Mouse (Mus musculus) midbrain, postnatal 0 days (tissue): ENCODE measurements around the gene AU021092. TPM values are rescaled to one million over a fixed set of nuclear protein-coding genes. Genes with fewer than 3 reads are reported as not detected.

Experiments used
- ATAC-seq: fragments of 200-750 bp; cut with Nextera tagmentation; 2 replicates; pipeline ENCODE4 v1.8.0; 2017; ENCODE audit warnings: moderate number of reproducible peaks, mild to moderate bottlenecking, moderate TSS enrichment, moderate library complexity; ENCODE audit not compliant: low FRiP score
- DNase-seq: peaks from one replicate; pipeline ENCODE4 v3.0.0-alpha.2; 2015; ENCODE audit warnings: low spot score
- H3K27ac ChIP-seq: fragments of 300-500 bp; sonication (generic); 2 replicates; pipeline ENCODE4 v1.5.1; 2014; ENCODE audit warnings: low read depth, mild to moderate bottlenecking, low read length, mixed read lengths
- H3K27me3 ChIP-seq: fragments of 300-500 bp; sonication (generic); 2 replicates; pipeline ENCODE4 v1.6.1; 2014; ENCODE audit warnings: low read length, control low read depth, mixed read lengths; ENCODE audit not compliant: insufficient read depth
- H3K36me3 ChIP-seq: fragments of 300-500 bp; sonication (generic); 2 replicates; pipeline ENCODE4 v1.6.1; 2014; ENCODE audit warnings: low read length, control low read depth, mixed read lengths; ENCODE audit not compliant: insufficient read depth
- H3K4me1 ChIP-seq: fragments of 300-500 bp; sonication (generic); 2 replicates; pipeline ENCODE4 v1.6.1; 2014; ENCODE audit warnings: mild to moderate bottlenecking, control low read depth, antibody characterized with exemption, low read length, mixed read lengths; ENCODE audit not compliant: insufficient read depth
- H3K4me2 ChIP-seq: fragments of 300-500 bp; sonication (generic); 2 replicates; pipeline ENCODE4 v1.6.1; 2014; ENCODE audit warnings: low read depth, mild to moderate bottlenecking, low read length, mixed read lengths; ENCODE audit not compliant: poor library complexity, severe bottlenecking
- H3K4me3 ChIP-seq: fragments of 300-500 bp; sonication (generic); 2 replicates; pipeline ENCODE4 v1.5.1; 2014; ENCODE audit warnings: low read depth, mild to moderate bottlenecking, low read length, moderate library complexity
- H3K9ac ChIP-seq: fragments of 300-500 bp; sonication (generic); replicated peaks from 2 replicates; pipeline ENCODE4 v1.6.1; 2014; ENCODE audit warnings: mild to moderate bottlenecking, low read length, moderate library complexity, mixed read lengths; ENCODE audit not compliant: poor library complexity, severe bottlenecking
- H3K9me3 ChIP-seq: fragments of 300-500 bp; sonication (generic); 2 replicates; pipeline ENCODE4 v1.6.1; 2016; ENCODE audit warnings: low read length, control low read depth
- CTCF ChIP-seq: IDR thresholded peaks from 2 replicates; pipeline ENCODE4 v1.5.1; 2016; ENCODE audit warnings: antibody characterized with exemption, mild to moderate bottlenecking
- WGBS: fragments of 180-500 bp; shearing (Covaris S2); extraction: QIAGEN DNeasy Blood & Tissue Kit; methylation state at CpG from one replicate; pipeline ENCODE4 v1.1.7; 2014; 5-methylcytosine and 5-hydroxymethylcytosine counted together
- polyA plus RNA-seq: library from polyadenylated mRNA; unstranded; fragments of >200 nt; fragmentation: Nextera tagmentation; extraction: Ambion mirVana; gene quantifications from 2 replicates; pipeline ENCODE4 v1.2.1, GENCODE M21; 2015
- total RNA-seq: library from RNA; depleted of rRNA; stranded (reverse); fragments of >200 nt; gene quantifications from 2 replicates; pipeline ENCODE4 v1.2.3, GENCODE M21; 2014

Gene AU021092
- total and polyA plus RNA-seq, 2 experiments from 2014 or later, result 8.1 to 22.4 TPM

DNA sequence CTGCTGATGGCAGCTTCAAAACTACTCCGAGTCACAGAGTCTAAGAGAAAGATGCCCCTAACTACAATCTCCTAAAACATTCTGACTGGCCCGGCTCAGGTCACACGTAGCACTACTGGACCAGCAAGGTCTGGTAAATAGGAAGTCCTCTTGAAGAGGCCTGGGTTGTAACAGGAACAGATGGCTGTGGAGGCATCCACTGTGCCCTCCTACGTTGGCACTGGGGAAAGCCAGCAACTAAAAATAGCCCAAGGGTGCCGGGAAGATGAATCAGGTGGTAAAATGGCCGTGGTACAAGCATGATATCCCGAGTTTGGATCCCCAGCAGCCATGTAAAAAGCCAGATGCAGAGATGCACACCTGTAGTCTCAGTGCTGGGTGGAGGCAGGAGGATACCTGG is 35.9 kb downstream of the AU021092 start:
- no peaks in the 10 kb centered on the region for H3K9me3 ChIP-seq
- no peak overlapping the region for H3K9ac ChIP-seq
- H3K4me3 ChIP-seq, result no peak overlapping the region
- no peak overlapping the region for H3K27ac ChIP-seq
- no peaks in the 10 kb centered on the region for H3K27me3 ChIP-seq
- H3K4me2 ChIP-seq, result no peak overlapping the region
- no peak for ATAC-seq
- DNase-seq, result no peak
- WGBS, result 77% methylated on average over 7 of the region's 7 CpGs
- H3K36me3 ChIP-seq, result no peaks in the 10 kb centered on the region
- no peaks in the 10 kb centered on the region for H3K4me1 ChIP-seq
- no peak for TF ChIP-seq CTCF

DNA sequence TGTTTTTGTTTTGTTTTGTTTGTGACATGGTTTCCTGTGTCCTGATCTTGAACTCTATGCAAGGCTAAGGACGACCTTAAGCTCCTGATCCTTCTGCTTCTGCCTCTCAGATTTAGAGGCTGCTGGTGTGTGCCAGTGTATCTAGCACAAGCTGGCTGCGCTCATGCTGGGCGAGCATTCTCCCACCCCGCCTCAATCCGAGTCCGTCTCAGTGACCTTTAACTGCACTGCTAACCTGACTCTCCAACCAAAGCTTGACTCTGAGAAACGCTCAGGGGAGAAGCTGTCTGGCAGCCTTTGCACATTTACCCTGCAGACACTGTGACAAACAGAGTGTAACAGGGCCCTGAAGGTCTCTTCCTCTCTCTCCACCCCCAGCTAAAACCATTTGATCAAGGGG is 36.4 kb downstream of the AU021092 start:
- 61% methylated on average over 7 of the region's 7 CpGs for WGBS
- Histone ChIP-seq H3K27ac (no peak overlapping the region), H3K9ac (no peak overlapping the region), H3K4me2 (no peak overlapping the region), H3K9me3 (no peaks in the 10 kb centered on the region), H3K4me1 (no peaks in the 10 kb centered on the region), H3K4me3 (no peak overlapping the region), H3K36me3 (no peaks in the 10 kb centered on the region), H3K27me3 (no peaks in the 10 kb centered on the region)
- TF ChIP-seq CTCF, result no peak
- ATAC-seq, result no peak
- DNase-seq, result no peak

DNA sequence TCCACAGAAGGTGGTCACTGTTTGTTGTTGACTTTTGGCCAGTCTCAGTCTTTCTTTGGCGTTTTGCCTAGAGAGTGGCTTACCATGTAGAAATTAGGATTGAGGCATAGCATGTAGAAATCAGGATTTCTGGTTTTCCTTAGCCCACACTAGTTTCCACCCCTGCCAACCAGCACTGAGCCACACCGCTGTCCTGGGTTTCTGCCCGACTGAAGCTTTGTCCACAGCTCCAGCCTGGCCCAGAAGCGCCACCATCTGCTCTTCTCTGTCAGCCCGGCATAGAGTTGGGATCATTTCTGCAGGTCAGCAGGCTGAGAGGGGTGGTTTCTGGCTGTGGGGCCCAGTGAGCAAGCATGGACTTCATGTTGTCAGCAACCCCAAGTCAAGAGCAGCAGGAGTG is 37.1 kb downstream of the AU021092 start:
- H3K27ac ChIP-seq, result no peak overlapping the region
- ATAC-seq, result no peak
- 74% methylated on average over 5 of the region's 5 CpGs for WGBS
- no peak overlapping the region for H3K4me3 ChIP-seq
- H3K4me1 ChIP-seq, result no peaks in the 10 kb centered on the region
- H3K9me3 ChIP-seq, result no peaks in the 10 kb centered on the region
- no peak overlapping the region for H3K9ac ChIP-seq
- H3K27me3 ChIP-seq, result no peaks in the 10 kb centered on the region
- DNase-seq, result peak; percentile 29
- H3K4me2 ChIP-seq, result no peak overlapping the region
- no peaks in the 10 kb centered on the region for H3K36me3 ChIP-seq
- TF ChIP-seq CTCF, result no peak

DNA sequence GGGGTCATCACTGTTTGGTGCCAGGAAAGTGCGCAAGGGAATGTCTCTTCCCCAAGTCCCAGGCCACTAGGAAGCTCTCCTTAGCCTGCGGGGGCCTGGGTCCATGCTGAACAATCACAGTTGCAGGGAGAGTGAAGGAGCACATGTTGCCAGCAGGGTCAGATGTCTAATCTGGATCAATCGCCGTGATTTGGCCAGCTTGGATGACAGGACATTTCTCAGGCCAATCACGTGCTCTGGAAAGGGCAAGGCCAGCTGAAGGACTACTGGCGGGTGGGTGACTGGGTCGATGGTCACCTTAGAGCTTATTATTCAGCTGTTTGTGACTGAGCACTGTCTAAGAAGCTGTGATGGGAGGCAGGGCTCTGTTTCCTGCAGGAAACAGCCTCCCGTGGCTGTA is 38.0 kb downstream of the AU021092 start:
- Histone ChIP-seq H3K9ac (no peak overlapping the region), H3K9me3 (no peaks in the 10 kb centered on the region), H3K27ac (no peak overlapping the region), H3K4me3 (no peak overlapping the region), H3K36me3 (no peaks in the 10 kb centered on the region), H3K4me1 (no peaks in the 10 kb centered on the region), H3K4me2 (no peak overlapping the region), H3K27me3 (no peaks in the 10 kb centered on the region)
- no peak for TF ChIP-seq CTCF
- ATAC-seq, result no peak
- no peak for DNase-seq
- WGBS, result 57% methylated on average over 8 of the region's 8 CpGs

DNA sequence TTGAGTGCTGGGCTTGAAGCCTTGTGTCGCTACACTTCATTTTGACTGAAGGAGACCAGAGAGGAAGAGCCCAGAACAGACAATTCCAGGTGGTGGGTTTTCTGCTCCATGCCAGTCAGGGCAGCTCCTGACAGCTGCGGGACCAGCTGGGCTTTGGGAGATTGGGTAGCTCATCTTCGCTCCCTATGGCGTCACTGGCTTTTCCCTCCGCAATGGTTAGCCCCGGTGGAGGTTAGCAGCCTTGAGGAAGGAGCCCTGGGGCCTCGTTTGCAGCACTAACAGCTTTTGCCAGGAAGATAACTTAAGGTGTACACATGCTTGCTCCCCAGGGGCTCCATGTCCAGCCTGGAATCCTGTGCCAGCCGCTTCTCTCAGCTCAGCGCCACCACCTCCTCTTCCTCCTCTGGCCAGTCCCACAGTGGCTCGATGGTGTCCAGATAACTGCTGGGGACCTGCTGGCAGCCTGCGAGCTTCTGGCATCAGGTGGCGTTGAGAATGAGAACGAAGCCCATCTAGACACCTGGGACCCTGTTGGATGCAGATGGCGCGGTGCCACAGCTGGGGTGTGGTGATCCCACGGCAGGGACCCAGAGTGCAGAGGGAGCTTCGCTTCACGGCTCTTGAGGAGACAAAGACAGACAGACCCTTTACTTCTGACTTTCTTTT is 38.7 kb downstream of the AU021092 start:
- Histone ChIP-seq H3K9ac (no peak overlapping the region), H3K27ac (no peak overlapping the region), H3K4me3 (no peak overlapping the region), H3K4me2 (no peak overlapping the region), H3K36me3 (no peaks in the 10 kb centered on the region), H3K9me3 (no peaks in the 10 kb centered on the region), H3K4me1 (no peaks in the 10 kb centered on the region), H3K27me3 (no peaks in the 10 kb centered on the region)
- TF ChIP-seq CTCF, result no peak
- DNase-seq, result peak; percentile 21
- no peak for ATAC-seq
- 77% methylated on average over 18 of the region's 18 CpGs for whole genome bisulfite sequencing

DNA sequence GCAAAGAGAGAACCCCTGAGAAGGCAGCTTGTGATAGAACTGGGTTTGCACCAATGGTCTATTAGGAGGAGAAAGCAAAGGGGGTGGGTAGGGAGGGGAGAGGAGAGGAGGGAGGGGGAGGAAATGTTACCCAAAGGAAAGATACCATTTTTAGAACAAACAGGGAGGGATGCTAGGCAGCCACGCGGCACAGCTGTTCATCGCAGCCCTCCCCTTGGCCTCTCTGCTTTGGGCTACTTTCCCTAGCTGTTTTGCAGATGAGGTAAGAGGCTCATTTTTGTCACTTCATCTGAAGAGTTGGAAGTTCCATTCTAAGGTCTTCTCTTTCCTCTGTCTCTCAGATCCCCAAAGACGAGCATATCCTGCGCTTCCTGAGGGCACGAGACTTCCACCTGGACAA is 49.5 kb downstream of the AU021092 start:
- Histone ChIP-seq H3K27ac (no peak overlapping the region), H3K4me3 (no peak overlapping the region), H3K27me3 (no peaks in the 10 kb centered on the region), H3K4me2 (no peak overlapping the region), H3K4me1 (no peaks in the 10 kb centered on the region), H3K9ac (no peak overlapping the region), H3K36me3 (no peaks in the 10 kb centered on the region), H3K9me3 (no peaks in the 10 kb centered on the region)
- no peak for TF ChIP-seq CTCF
- DNase-seq (no peak), ATAC-seq (no peak)
- WGBS, result 96% methylated on average over 6 of the region's 6 CpGs
